Mouse (Mus musculus): ENCODE measurements around the gene Dock6.
"Not testable (repeated sequence)": the region's sequence is repeated elsewhere in the genome, so short reads cannot be mapped to it uniquely, and the experiment has no call there.

Dock6 gene

DNA sequence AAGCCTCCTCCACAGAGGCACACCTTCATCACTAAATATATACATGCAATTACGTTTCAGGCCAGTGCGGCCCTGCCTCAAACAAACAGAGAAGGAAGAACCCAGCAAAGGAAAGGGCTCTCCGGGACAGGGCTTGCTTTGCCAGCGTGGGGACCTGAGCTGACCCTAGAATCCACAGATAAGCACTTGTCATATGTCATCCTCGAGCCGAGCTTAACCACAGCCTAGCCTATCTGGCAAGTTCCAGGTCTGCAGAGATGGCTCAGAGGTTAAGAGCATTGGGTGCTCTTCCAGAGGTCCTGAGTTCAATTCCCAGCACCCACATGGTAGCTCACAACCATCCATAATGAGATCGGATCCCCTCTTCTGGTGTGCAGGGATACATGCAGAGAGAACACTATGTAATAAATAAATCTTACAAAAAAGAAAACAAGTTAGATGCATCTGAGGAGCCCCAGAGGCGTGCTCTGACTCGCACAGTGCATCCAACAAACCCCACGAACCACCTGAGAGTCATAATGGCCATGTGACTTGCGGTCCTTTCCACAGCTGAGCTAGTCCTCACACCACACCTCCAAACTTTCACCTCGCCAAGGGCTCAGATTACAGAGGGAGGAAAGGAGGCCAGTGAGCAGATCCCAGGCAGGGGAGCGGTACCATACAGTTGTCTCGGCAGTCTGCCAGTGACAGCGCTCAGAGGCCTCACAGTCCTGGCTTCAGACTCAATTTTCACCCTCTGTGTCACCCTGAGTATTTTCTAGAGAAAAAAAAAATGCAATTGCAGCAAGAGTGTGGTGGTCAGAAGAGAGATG, 70.6 kb downstream of the Dock6 start:
- no peak for DNase-seq (ENCODE audit: low spot score in 2 of 2)

- DNase-seq (ENCODE audit: low spot score in 2 of 2): no peak
These were observed 74.7 kb downstream of the Dock6 start for GRCm38 (mm10) chr9:21777726-21778125.

GRCm38 (mm10) chr9:21774353-21774752, 78.1 kb downstream of the Dock6 start:
- no peak for DNase-seq (ENCODE audit: low spot score in 2 of 2)

- DNase-seq (ENCODE audit: low spot score in 2 of 2): not testable (repeated sequence)
These were observed 79.0 kb downstream of the Dock6 start for GRCm38 (mm10) chr9:21773396-21773795.

- no peak for DNase-seq (ENCODE audit: low spot score in 2 of 2)
These were observed 82.8 kb downstream of the Dock6 start for GRCm38 (mm10) chr9:21769558-21770183.

GRCm38 (mm10) chr9:21768511-21769411, 83.7 kb downstream of the Dock6 start:
- no peak for DNase-seq (ENCODE audit: low spot score in 2 of 2)

DNA sequence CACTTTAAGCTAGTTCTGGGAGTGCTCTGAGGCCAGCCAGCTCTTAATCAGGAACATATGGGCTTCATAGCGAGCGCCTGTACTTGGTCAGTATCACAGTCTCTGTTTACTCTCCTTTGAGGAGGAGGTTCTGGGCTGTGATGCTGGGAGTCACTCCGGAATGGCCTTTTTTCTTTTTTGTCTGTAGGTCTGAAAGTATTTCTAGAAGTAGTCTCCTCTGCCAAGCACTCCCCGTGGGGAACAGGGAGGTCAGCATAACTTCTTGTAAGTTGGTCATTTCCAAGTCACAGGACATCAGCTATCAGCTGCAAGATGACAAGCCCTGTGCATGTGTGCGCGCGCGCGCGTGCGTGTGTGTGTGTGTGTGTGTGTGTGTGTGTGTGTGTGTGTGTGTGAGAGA, 84.5 kb downstream of the Dock6 start:
- no peak for DNase-seq (ENCODE audit: low spot score in 2 of 2)

DNA sequence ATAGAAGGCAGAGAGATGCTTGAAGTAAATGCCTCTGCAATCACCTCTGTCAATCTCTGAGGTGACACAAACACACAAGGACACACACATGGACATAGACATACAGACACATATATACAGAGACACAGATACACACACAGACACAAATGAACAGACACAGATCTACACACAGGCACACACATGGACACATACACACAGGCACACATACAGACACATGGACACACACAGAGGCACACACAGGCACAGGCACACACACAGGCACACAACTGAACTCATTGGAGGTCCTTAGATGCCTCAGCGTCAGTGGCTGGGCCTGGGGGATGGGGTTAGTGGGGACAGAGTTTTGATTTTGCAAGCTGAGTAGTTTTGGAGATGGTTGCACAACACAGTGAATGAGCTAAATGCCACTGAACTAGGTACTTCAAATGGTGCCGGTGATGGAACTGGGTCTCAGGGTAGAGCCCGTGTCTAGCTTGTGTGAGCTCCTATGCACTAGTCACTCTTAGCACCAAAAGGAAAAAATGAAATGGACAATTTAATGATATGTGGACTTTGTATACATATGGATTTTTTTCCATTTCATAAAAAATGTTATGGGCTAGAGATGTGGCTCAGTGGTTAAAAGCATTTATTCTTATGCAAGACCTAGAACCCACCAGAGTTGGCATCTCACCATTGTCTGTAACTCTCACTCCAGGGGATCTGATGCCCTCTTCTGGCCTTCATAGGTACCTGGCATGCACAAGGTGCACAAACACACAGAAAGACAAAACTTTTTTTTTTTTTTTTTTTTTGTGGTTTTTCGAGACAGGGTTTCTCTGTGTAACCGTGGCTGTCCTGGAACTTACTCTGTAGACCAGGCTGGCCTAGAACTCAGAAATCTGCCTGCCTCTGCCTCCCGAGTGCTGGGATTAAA, 88.1 kb downstream of the Dock6 start:
- DNase-seq (ENCODE audit: low spot score in 2 of 2): no peak

DNA sequence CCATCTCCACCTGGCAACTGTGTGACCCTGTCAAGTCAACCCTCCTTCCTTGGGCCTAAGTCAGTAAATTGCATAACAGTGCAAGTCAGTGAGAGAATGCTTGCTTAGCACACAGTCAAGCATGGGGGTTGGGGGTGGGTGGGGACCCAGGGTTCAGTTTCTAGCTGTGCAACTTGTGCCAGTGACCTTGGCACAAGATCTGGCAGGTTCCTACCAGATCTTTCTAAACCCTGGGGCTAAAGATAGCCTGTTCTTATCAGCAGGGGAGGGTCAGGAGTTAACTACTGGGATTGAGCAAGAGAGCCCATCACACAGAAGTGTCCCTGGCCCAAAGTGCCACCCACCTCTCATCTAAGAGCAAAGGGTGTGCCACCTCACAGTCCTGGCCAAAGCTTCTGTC, 90.3 kb downstream of the Dock6 start:
- no peak for DNase-seq (ENCODE audit: low spot score in 2 of 2)

- peak; percentile 97 to 98 for DNase-seq (ENCODE audit: low spot score in 2 of 2)
These were observed 92.0 kb downstream of the Dock6 start, which contains the start of gene Spc24 for GRCm38 (mm10) chr9:21760155-21761088. TSS of gene Spc24 (minus strand) at chr9:21760303.

- no peak for DNase-seq (ENCODE audit: low spot score in 2 of 2)
These were observed 92.7 kb downstream of the Dock6 start for GRCm38 (mm10) chr9:21759718-21760117.

DNA sequence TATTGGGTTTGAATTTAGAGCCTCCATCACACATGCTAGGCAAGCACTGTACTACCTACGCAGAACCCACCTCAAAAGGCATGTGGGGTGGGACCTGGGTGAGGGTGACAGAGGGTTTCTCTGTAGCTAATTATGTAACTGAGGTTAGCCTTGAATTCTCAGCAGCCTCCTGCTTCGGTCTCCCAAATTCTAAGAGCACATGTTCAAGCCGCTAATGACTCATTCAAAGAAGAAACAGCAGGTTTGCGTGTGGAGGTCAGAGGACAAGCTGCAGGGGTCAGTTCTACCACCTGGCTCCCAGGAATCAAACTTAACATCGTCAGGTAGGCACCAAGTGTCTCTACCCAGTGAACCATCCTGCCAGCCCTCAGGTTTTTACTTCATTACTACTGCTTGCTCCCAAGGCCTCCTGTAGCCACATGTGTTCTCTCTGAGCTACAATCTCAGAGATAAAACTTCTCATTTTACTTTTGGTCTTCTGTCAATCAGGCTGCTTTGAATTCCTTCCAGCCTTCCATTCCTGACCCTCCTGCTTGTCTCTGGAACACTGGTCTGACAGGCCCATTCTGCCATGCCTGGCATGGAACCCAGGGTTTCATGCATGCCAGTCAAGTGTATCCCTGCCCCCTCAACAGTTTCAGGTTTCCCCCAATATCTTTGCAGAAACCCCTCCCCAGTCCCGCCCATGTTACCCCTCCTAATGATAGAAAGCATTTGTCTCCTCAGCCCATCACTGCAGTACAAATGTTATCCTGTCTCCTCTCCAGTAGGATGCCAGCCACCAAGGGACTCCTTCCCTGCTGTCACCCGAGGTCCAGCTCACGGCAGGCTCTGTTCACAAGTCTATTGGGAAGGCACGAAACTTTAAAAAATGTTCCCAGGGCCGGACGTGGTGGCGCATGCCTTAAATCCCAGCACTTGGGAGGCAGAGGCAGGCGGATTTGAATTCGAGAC, 93.6 kb downstream of the Dock6 start:
- no peak for DNase-seq (ENCODE audit: low spot score in 2 of 2)

DNA sequence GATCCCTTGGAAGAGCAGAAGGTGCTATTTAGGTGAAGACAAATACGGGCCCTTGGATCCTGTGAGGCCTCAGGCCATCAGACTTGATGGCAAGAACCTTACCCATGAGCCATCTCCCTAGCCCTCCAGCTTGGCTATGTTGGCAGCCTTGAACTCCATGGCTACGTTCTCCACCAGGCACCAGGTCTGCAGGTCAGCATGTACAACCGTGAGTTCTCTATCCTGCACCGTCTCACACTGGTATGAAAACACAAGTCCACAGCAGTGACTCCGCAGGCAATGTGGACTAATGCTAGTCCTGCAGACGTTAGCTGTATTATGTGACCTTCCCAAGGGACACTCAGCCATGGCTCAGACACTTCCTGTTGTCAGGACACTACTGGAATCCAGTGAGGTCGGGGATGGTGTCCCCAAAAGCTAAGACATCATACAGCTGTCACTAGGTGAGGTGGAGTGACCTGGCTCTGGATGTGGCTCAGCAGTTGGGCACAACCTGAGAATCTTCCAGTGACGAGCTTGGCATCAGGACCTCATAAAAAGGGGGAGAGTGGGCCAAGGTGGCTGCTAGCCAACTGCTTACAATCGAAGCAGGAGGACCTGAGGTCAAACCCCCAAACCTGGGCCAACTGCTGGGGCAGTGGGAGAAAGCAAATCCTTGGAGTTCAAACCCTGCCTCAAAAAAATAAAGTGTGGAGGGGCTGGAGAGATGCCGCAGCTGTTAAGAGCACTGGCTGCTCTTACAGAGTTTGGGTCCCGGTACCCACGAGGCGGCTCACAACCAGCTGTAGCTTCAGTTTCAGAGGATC, 97.7 kb downstream of the Dock6 start:
- DNase-seq (ENCODE audit: low spot score in 2 of 2): no peak

- no peak for DNase-seq (ENCODE audit: low spot score in 2 of 2)
These were observed 98.4 kb downstream of the Dock6 start for GRCm38 (mm10) chr9:21754003-21754402.

GRCm38 (mm10) chr9:21752252-21752792, 100.1 kb downstream of the Dock6 start:
- DNase-seq (ENCODE audit: low spot score in 2 of 2): no peak

DNA sequence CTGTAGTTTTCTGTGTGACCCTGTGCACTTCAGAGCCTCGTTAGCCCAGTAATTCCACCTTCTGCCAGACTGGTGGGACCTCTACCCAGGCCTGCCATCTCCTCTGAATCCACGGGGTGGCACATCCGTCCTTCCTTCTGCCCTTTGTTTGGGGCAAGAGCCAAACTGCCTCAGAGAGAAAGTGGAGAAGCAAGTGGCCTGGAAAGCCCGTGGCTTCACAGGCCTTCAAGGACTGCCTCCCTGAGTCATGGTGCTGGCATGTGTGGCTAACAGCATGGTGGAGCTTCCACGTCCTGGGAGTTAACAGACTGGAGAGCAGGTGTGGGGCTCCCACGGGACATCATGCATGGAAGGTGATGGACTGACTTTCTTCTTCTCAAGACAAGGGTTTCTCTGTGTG, 101.1 kb downstream of the Dock6 start:
- DNase-seq (ENCODE audit: low spot score in 2 of 2): no peak

DNA sequence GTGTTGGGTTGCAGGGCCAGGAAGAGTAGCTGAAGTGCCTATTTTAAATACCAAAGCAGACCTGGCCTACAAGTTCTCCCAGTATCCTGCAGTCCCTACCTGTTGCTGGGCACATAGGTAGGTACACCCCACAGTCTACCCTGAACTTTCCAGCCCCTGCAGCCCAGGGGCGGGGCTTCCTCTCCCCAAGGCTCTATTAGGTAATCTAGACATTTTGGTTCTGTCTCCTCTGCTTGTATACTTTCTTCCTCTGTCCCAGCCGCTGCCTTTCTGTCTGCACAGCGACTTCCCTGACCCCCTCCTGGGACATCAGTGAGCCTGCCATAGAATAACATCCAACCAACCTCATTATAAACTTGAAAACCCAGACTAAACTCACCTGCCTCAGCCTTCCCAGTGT, 102.1 kb downstream of the Dock6 start:
- DNase-seq (ENCODE audit: low spot score in 2 of 2): no peak

Measured in spleen, postnatal 4 days (tissue).